Mouse (Mus musculus): ENCODE measurements around the gene Ptpra.

The Ptpra gene

DNA sequence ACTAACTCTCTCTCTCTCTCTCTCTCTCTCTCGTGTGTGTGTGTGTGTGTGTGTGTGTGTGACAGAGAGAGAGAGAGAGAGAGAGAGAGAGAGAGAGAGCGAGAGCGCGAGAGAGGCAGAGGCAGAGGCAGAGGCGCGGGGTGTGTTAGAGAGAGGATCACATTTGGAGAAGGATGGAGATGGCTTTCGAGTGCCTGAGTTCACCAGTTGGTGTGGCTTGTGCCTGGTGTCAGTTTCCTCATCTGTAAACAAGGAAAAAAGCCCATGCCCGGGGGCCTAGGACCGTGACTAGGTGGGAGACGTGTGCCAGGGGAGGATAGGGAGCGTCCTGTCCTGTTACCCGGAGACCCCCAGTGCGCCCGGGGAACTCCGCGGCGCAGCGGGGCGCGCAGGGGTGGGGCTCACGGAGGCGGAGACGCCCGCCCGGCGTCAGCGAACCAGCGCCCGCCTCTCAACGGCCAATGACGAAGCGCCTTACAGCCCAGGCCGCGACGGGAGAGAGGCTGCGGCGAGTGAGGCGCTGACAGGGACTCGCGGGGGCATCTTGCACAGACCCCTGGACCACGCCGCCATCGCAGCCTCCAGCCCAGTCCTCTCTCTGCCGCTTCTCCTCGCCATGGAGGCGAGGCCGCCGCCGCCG, at the start of gene Ptpra:
Gene Ptpra (plus strand): TSS at position 485 of the 640 bp plus-strand sequence.
- peak; percentile 84 for DNase-seq (ENCODE audit: low read depth, low spot score)

- DNase-seq (ENCODE audit: low read depth, low spot score) = no peak
Observed at GRCm38 (mm10) chr2:130401891-130402290, 48.2 kb upstream of the Ptpra start.

- DNase-seq (ENCODE audit: low read depth, low spot score) = no peak
Observed at GRCm38 (mm10) chr2:130404939-130405338, 45.1 kb upstream of the Ptpra start, which contains the start of the genes Gm28372 and 1700020A23Rik. Gm28372 (plus strand) TSS chr2:130405239. 1700020A23Rik (plus strand) TSS chr2:130405259.

- DNase-seq (ENCODE audit: low read depth, low spot score) = no peak
Observed at GRCm38 (mm10) chr2:130406178-130406577, 43.9 kb upstream of the Ptpra start, which contains the start of gene Tmem239. Tmem239 (plus strand) TSS chr2:130406478.

DNA sequence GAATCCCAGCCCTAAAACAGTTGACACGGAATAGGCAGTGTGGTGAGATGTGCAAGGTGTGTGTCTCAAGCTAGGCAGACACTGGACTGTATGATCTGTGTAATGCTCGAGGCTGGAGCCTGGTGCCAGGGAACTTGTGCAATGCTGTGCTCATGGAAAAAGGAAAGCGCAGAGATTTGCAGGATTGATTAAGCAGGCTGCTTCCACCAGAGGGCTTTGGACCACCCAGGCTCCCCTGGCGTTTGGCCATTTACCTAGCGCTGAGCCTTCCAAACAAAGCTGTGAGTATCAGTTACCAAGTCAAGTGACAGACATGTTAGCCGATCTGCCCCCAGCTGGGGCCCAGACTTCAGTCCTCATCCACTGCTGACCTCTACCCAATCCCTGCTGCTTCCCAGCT, 41.9 kb upstream of the Ptpra start:
- DNase-seq (ENCODE audit: low read depth, low spot score) = peak; percentile 54

DNA sequence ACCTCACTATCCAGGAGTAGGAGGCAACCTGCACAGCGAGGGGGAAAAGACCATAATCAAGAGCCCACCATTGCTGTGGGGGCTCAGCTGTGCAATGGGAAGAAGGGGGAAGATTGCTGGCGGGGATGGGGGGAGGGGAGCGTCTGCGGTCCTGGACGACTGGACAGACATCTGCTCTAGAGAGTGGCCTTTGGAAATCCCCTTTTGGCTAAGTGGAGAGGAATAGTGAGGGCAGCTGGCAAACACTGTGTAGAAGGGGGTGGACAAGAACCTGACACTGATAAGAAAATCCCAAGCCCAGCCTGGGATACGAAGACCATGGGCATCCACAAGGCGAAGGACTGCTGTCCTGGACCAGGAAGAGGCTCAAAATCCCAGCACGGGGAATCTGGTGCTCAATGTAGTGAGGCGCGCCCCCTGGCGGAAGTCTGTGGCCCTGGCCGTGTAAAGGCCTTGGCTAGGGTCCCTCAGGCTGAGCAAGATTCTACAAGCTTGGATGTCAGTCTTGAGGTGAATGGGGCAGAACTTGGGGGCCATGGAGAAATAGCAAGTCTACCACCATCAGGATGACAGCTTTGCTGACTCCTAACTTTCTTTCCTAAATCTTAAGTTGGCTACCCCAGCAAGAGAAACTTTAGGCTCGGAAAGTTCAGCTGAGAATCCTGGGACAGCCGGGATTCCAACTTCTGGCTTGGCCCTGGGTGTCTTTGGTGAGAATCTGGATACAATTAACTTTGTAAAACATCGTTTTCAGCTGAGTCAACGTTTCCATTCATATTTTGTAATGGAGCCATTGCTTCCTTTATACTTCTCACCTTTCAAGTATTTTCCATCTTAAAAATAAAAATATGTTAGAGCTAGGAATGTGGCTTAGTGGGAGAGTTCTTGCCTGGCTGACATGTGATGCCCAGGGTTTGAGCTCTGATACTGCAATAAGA, 38.3 kb upstream of the Ptpra start:
- peak; percentile 81 for DNase-seq (ENCODE audit: low read depth, low spot score)

- no peak for DNase-seq (ENCODE audit: low read depth, low spot score)
Observed at GRCm38 (mm10) chr2:130412775-130413174, 37.3 kb upstream of the Ptpra start.

- DNase-seq (ENCODE audit: low read depth, low spot score) = no peak
Observed at GRCm38 (mm10) chr2:130414094-130414856, 35.8 kb upstream of the Ptpra start.

GRCm38 (mm10) chr2:130421781-130422620, 28.1 kb upstream of the Ptpra start:
- no peak for DNase-seq (ENCODE audit: low read depth, low spot score)

DNA sequence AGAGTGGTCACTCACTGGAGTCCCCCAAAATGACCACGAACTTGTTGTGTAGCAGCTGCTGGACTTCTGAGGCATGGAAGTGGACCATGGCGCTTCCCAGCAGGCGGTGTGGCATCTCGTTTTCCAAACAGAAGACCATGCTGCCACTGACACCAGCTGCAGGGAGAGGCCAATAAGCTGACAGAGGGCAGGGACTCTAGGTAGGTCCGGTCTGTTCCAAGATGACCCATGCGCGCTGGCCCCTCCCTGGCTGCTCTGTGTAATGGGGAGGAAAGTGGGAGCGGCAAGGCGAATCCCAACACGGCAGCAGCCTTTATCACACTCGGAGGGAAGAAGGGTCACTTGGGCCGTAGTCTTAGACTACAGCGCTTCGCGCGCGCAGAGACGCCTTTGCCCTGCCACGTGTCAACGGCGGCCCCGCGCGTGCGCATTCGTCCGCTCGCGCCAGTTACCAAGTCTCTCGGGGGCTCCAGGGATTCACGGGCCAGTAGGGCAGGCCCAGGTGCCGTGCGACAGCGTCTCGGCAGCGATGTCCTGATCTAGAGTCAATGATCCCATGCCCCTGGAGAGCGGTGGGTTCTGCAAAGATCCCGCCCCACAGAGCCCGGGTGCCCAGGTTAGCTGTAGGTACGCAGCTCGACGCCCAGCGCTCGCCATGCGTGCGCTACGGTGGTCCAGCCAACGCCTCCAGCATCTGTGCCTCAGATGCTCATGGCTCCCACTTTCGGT, 26.5 kb upstream of the Ptpra start:
- peak; percentile 77 for DNase-seq (ENCODE audit: low read depth, low spot score)

DNA sequence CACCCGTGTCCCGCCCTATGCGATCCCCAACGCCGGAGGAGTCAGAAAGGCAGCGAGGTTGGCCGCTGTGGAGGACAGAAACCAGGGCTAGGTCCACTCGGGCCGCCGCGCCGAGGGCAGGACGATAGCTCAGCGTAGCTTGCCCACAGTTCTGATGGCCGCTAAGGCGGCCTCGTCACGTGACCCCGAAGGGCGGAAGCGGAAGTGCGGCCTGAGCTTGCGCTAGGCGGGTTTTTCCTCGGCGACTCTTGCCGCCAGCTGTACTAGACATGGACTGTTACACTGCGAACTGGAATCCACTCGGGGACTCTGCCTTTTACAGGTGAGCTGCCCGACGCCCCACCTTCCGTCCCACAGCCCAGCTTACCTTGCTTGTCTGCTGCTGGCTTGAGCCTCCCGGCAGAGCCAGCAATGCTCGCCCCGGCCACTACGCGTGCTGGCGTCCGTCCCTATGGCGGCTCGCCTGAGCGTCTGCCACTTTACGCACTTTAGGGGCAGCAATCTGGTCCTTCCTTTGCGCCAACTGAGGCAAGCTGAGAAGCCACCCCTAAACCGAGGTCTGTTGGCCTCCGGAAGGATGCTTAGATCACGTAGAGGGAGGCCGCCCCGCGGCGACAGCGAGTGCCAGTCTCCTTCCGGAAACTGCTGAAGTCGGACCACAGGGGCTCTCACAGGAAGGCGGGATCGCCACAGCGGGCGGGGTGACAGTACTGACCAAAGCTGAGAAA, 25.8 kb upstream of the Ptpra start, which contains the start of the genes Vps16 and Pced1a:
Gene Vps16 (plus strand): TSS at position 214 of the 728 bp plus-strand sequence.
Gene Pced1a (minus strand): TSS at position 576 of the 728 bp plus-strand sequence.
- peak; percentile 90 for DNase-seq (ENCODE audit: low read depth, low spot score)

DNA sequence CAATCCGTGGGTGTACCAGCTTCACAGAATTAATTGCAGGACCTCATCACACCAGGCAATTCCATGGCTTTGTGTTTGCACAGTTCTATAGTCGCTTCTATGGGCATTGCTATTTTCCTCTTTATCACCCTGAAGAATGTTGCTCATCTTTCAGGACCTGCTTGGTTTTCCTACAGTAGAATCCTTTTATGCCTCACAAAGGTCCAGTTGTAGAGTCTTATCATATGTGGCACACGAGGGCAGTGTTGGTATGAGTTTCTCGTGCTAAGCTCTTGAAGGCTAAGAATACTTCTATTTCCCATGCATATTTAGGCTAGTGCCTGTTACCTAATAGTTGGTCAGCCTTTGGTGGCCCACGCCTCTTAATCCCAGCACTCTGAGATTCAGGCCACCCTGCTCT, 25.0 kb upstream of the Ptpra start:
- no peak for DNase-seq (ENCODE audit: low read depth, low spot score)

- DNase-seq (ENCODE audit: low read depth, low spot score) = no peak
Observed at GRCm38 (mm10) chr2:130429851-130430250, 20.2 kb upstream of the Ptpra start.

DNA sequence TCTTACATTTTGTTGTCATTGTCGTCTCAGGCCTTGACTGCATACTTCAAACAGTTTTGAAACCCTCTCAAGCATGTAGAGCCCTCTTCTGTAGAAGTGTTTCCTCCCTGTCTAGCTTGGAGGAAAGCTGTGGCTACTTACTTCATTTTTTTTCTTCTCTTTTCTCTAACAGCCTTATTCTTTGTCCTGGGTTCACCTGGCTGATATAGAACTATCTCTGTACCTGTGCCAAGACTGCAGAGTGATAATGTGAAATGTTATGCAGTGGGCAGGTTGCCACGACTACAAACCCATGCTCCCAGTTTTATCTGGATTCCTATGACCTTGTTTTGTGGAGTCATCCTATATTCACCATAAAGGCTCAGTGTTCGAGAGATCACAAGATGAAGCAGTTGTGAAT, 19.6 kb upstream of the Ptpra start:
- DNase-seq (ENCODE audit: low read depth, low spot score) = no peak

DNA sequence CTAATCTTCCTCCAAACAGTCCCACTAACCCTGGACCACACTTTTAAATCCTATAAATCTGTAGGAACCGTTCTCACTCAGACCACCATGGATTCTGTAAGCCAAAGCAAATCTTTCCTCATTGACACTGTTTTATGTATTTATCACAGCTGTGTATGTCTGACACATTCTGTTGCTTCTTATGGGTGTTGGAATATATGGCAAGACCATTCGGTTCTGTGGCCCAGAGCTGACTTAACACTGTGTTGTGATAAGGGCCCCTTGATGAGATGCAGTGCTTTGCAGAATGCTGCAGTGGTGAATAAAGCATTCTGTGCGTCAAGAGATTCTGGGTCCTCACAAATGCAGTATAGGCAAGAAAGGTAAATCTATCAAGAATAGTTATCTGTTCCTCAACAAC, 17.9 kb upstream of the Ptpra start:
- no peak for DNase-seq (ENCODE audit: low read depth, low spot score)

DNA sequence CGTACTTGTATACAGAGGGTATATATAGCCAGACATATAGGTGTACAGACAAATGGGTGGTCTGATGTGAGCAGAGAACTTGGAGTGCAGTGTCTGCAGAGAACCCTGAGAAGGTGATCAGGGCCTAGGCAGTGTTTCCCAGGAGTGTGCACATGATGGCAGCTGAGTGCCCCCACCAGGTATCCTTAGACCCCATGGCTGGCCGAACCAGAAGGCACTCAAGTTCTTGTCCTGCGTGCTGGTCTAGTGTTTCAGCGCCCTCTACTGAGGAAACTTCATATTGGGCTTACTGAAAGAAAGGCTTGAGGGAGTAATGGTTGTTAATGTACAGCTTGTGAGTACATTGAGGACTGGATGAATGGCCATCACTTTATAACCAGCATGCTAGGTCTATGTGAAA, 16.9 kb upstream of the Ptpra start:
- peak; percentile 56 for DNase-seq (ENCODE audit: low read depth, low spot score)

GRCm38 (mm10) chr2:130436769-130437168, 13.3 kb upstream of the Ptpra start:
- no peak for DNase-seq (ENCODE audit: low read depth, low spot score)

GRCm38 (mm10) chr2:130438861-130439260, 11.2 kb upstream of the Ptpra start:
- no peak for DNase-seq (ENCODE audit: low read depth, low spot score)

- DNase-seq (ENCODE audit: low read depth, low spot score) = no peak
Observed at GRCm38 (mm10) chr2:130439840-130440480, 10.1 kb upstream of the Ptpra start.

Data from forelimb bud, embryonic 11.5 days (tissue).